Mouse (Mus musculus) stomach, postnatal 0 days (tissue): ENCODE measurements at regions not wholly inside any gene's neighbourhood (a gene's known extent, or its start where the extent isn't known, plus 50 kb on each side); places are given as distances from the start of the nearest gene placed in this dataset.

Source experiments
- ATAC-seq: fragments of 200-750 bp; cut with Nextera tagmentation; 2 replicates; pipeline ENCODE4 v1.8.0; 2017; ENCODE audit not compliant: low FRiP score, low TSS enrichment
- DNase-seq: peaks from one replicate; pipeline ENCODE4 v3.0.0-alpha.2; 2016; ENCODE audit warnings: low spot score
- H3K27ac ChIP-seq: fragments of 300-500 bp; sonication (generic); replicated peaks from 2 replicates; pipeline ENCODE4 v1.5.1; 2014; ENCODE audit warnings: mild to moderate bottlenecking, control low read depth
- H3K27me3 ChIP-seq: fragments of 300-500 bp; sonication (generic); 2 replicates; pipeline ENCODE4 v1.6.1; 2014; ENCODE audit warnings: low read length; ENCODE audit not compliant: control insufficient read depth, insufficient read depth
- H3K36me3 ChIP-seq: fragments of 300-500 bp; sonication (generic); 2 replicates; pipeline ENCODE4 v1.6.1; 2014; ENCODE audit warnings: low read length, mixed read lengths; ENCODE audit not compliant: control insufficient read depth, insufficient read depth
- H3K4me1 ChIP-seq: fragments of 300-500 bp; sonication (generic); replicated peaks from 2 replicates; pipeline ENCODE4 v1.6.1; 2014; ENCODE audit warnings: antibody characterized with exemption; ENCODE audit not compliant: control insufficient read depth, insufficient read depth
- H3K4me2 ChIP-seq: fragments of 300-500 bp; sonication (generic); replicated peaks from 2 replicates; pipeline ENCODE4 v1.6.1; 2014; ENCODE audit warnings: low read depth, mild to moderate bottlenecking, control low read depth, moderate library complexity
- H3K4me3 ChIP-seq: fragments of 300-500 bp; sonication (generic); 2 replicates; pipeline ENCODE4 v1.5.1; 2014; ENCODE audit warnings: low read depth, low read length, control low read depth
- H3K9ac ChIP-seq: fragments of 300-500 bp; sonication (generic); 2 replicates; pipeline ENCODE4 v1.6.1; 2014; ENCODE audit warnings: mild to moderate bottlenecking, low read length, control low read depth, mixed read lengths
- H3K9me3 ChIP-seq: fragments of 300-500 bp; sonication (generic); 2 replicates; pipeline ENCODE4 v1.6.1; 2016; ENCODE audit warnings: low read length; ENCODE audit not compliant: control insufficient read depth
- CTCF ChIP-seq: IDR thresholded peaks from 2 replicates; pipeline ENCODE4 v1.5.1; 2016; ENCODE audit warnings: antibody characterized with exemption, low read depth, mild to moderate bottlenecking, moderate library complexity
- EP300 ChIP-seq: optimal IDR thresholded peaks from 2 replicates; pipeline ENCODE3; 2016; ENCODE audit warnings: antibody characterized with exemption
- WGBS: fragments of 180-500 bp; shearing (Covaris S2); extraction: QIAGEN DNeasy Blood & Tissue Kit; methylation state at CpG from one replicate; pipeline ENCODE4 v1.1.7; 2014; 5-methylcytosine and 5-hydroxymethylcytosine counted together

DNA sequence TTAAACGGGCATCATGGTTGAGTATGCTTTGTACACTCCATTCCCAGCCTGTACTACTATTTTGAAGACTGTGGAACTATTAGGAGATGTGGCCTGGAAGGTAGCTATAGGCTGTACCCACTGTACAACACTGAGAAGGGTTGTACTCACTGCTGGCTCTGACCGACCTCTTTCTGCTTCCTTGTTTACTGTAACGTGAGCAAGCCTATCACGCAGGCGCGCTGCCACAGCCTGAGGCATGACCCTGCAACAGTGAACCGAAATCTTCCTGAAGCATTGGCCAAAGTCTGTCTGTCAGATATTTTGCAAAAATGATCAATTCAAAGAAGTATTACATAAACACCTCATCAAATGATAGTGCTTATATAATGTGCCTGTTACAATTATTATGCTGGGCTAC lies 112.0 kb upstream of the Daam1 start:
- Histone ChIP-seq H3K4me1 (no peaks in the 10 kb centered on the region), H3K9me3 (no peaks in the 10 kb centered on the region), H3K27me3 (no peaks in the 10 kb centered on the region), H3K4me3 (no peak overlapping the region), H3K36me3 (no peaks in the 10 kb centered on the region), H3K27ac (no peak overlapping the region), H3K9ac (no peak overlapping the region), H3K4me2 (no peak overlapping the region)
- ATAC-seq (no peak), DNase-seq (no peak)
- 60% methylated on average over 7 of the region's 7 CpGs for WGBS
- TF ChIP-seq CTCF (no peak), EP300 (no peak)

DNA sequence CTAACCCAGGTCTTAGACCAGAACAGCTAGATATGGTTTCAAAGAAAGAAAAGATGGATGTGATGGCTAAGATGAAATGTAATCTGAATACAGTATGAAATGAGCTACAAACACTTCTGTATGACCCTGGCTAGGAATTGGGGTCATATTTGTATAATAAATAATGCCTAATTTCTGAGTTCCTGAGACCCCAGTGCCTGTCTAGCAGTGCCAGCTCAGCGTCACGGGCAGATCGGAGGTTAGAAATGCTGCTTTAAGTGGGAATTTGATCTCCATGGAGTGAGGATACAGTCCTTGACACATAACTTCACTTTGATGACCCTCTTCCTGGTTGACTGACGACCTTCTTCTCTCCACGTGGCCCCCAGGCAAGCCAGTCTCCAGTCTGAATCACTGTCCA lies 105.7 kb upstream of the Daam1 start:
- Histone ChIP-seq H3K9me3 (no peaks in the 10 kb centered on the region), H3K27me3 (no peaks in the 10 kb centered on the region), H3K27ac (peak overlapping the region; percentile 53; the same call in 1 of the 2 replicates), H3K4me2 (no peak overlapping the region), H3K9ac (no peak overlapping the region), H3K4me3 (no peak overlapping the region), H3K4me1 (no peaks in the 10 kb centered on the region), H3K36me3 (no peaks in the 10 kb centered on the region)
- 31% methylated on average over 5 of the region's 5 CpGs for WGBS
- ATAC-seq (no peak), DNase-seq (no peak)
- TF ChIP-seq CTCF: no peak
- TF ChIP-seq EP300: no peak

DNA sequence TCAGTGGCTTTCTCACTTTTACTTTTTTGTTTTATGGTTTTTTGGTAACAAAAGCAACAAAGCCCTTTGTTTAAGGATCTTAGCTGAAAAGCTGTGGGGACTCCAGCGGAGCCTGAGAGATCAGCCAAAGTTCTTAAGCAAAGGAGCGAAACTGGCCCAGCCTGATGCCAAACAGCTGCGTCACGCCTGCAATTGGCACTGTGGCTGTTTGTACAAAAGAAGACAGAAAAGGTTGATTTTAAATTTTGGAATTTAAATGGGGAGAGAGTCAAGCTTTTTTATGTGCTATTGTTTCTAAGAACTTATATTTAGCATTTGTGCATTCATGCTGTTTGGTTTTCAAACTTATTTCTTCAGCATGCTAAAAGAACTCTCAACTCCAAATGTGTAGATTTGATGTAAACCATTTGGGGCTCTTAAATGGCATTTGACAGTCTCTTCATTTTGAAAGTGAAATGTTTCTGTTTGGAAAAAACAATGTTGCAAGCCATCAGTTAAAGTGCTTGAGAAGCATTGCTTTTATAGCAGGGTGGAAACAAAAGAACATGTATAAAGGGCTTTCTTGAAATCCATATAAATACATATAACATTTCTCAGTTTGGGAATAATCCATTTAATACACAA lies 105.1 kb upstream of the Daam1 start:
- Histone ChIP-seq H3K36me3 (no peaks in the 10 kb centered on the region), H3K4me1 (no peaks in the 10 kb centered on the region), H3K4me3 (no peak overlapping the region), H3K27ac (no peak overlapping the region), H3K4me2 (no peak overlapping the region), H3K9ac (no peak overlapping the region), H3K27me3 (no peaks in the 10 kb centered on the region), H3K9me3 (no peaks in the 10 kb centered on the region)
- TF ChIP-seq CTCF (no peak), EP300 (no peak)
- ATAC-seq (no peak), DNase-seq (peak; percentile 34)
- 21% methylated on average over 4 of the region's 4 CpGs for WGBS

DNA sequence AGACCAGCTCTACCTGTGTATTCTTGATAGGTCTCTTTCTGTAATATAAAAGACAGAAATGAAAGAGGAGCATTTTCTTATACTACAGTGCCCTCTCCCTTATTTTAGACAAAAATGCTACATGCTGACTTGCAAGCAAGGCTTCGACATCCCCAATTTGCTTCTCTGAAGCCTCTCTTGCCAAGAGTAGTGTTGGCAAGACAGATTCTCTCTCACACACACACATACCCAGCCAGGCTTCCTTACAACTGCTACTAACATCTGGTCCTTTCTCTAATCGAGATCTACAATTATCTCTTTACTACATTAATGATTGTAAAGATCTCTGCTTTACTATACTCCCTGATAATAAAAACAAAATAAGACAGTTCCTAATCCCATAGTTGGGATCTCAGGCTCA lies 87.5 kb upstream of the Daam1 start:
- DNase-seq: no peak
- H3K4me3 ChIP-seq: no peak overlapping the region
- H3K4me1 ChIP-seq: peaks cover 2% of the 10 kb centered on the region; the same call in 1 of the 2 replicates
- no peak overlapping the region for H3K9ac ChIP-seq
- H3K27me3 ChIP-seq: no peaks in the 10 kb centered on the region
- no peak for ATAC-seq
- no peak overlapping the region for H3K27ac ChIP-seq
- H3K4me2 ChIP-seq: no peak overlapping the region
- TF ChIP-seq CTCF (peak; percentile 2; the same call in 1 of the 2 replicates), EP300 (no peak)
- no peaks in the 10 kb centered on the region for H3K9me3 ChIP-seq
- 49% methylated on average over 2 of the region's 2 CpGs for WGBS
- no peaks in the 10 kb centered on the region for H3K36me3 ChIP-seq

DNA sequence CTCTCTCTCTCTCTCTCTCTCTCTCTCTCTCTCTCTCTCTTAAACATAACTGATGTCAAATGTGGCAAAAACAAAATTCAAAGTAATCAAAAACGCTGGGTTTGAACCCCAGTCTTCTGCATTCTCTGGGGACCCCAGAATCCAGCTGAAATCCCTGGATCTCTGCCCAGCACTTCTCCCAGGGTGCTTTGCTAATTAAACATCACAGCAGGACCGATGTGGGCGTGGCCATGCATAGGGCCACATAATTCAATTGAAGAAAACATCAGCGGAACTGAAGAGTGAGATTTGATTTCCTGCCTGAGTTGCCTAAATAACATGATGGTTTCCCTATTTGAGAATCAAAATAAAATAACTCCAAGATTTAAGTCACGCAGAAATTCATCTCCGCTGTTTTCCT lies 84.9 kb upstream of the Daam1 start:
- DNase-seq: no peak
- WGBS: 49% methylated on average over 6 of the region's 6 CpGs
- ATAC-seq: no peak
- peaks cover 6% of the 10 kb centered on the region for H3K4me1 ChIP-seq
- no peaks in the 10 kb centered on the region for H3K27me3 ChIP-seq
- no peak overlapping the region for H3K9ac ChIP-seq
- H3K27ac ChIP-seq: no peak overlapping the region
- no peaks in the 10 kb centered on the region for H3K9me3 ChIP-seq
- no peak overlapping the region for H3K4me2 ChIP-seq
- no peaks in the 10 kb centered on the region for H3K36me3 ChIP-seq
- no peak overlapping the region for H3K4me3 ChIP-seq
- no peak for TF ChIP-seq CTCF
- TF ChIP-seq EP300: no peak

DNA sequence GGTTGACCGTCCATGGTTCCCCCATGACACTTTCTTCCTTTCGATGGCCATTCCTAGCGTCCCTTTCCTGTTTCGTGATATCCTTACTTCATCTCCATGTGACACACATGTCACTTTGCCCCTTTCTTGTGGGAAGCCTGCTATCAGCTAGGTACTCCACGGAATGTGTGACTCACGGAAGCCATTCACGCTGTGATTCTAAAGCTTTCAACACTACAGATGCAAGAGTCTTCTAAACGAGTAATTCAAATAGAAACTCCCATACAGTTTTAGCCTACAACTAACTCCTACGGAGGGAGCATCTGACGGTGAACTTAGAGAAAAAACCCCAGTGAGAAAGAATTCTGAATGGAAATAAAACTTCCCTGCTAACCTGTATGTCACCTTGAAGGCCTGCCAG lies 83.5 kb upstream of the Daam1 start:
- ATAC-seq: no peak
- 76% methylated on average over 10 of the region's 10 CpGs for WGBS

More for the DNA sequence above, 83.5 kb upstream of the Daam1 start:
- no peak overlapping the region for H3K9ac ChIP-seq
- H3K4me3 ChIP-seq: no peak overlapping the region
- H3K4me2 ChIP-seq: no peak overlapping the region; the same call in 1 of the 2 replicates
- H3K4me1 ChIP-seq: peaks cover 6% of the 10 kb centered on the region
- H3K36me3 ChIP-seq: no peaks in the 10 kb centered on the region
- H3K27me3 ChIP-seq: no peaks in the 10 kb centered on the region
- DNase-seq: no peak
- peak overlapping the region; percentile 92 for H3K27ac ChIP-seq
- H3K9me3 ChIP-seq: no peaks in the 10 kb centered on the region
- TF ChIP-seq EP300 (no peak), CTCF (no peak)
